Comparison of ENCODE assay signal across 10 mouse cellular contexts in genomic region chr1:93227303-93227975, GRCm38 (mm10). TPM values are rescaled to one million over a fixed set of nuclear protein-coding genes. Genes with fewer than 3 reads are reported as not detected.
DNase-seq lines count a peak whose midpoint lies in the region; ATAC-seq and TF ChIP-seq lines count a peak whose summit lies in the region.
"Had no signal": no experiment of that assay in that cellular context is flagged by ENCODE, and none has a peak within 500 bp of the region (broad histone marks: within the 10 kb centered on the region; RNA-seq: fewer than 3 reads in every experiment).

No protein-coding gene starts in this region.

- peak; percentile 93 for DNase-seq in left cerebral cortex, postnatal 4 days
- no peak for DNase-seq in left cerebral cortex, adult 2 months (ENCODE audit: extremely low spot score in 1 of 2, low spot score in 2 of 2)
- peak; percentile 68 for DNase-seq in brain, adult 2 months (ENCODE audit: low read depth, low spot score)
- DNase-seq in forebrain, postnatal 0 days = peak; percentile 42
- no peak for DNase-seq in left cerebral cortex, adult 9 months (ENCODE audit: low spot score in 2 of 2)
- DNase-seq in kidney, adult 9 months = no peak
- DNase-seq: right cerebral cortex, postnatal 4 days had no signal

- H3K27me3 ChIP-seq in forebrain, postnatal 0 days (ENCODE audit: insufficient read depth, low read length) = no peaks in the 10 kb centered on the region
- peaks cover 6% of the 10 kb centered on the region for H3K27me3 ChIP-seq in neural tube, embryonic 13.5 days
- H3K27me3 ChIP-seq in kidney, embryonic 16.5 days (ENCODE audit: insufficient read depth, low read length) = no peaks in the 10 kb centered on the region
- H3K27me3 ChIP-seq: Patski had no signal

- no peak for TF ChIP-seq CTCF in left cerebral cortex, adult 2 months (IDR thresholded peaks at IDR 0.05)
- no peak for TF ChIP-seq CTCF in forebrain, postnatal 0 days (IDR thresholded peaks at IDR 0.05; ENCODE audit: low read depth)

- no peak overlapping the region for H3K27ac ChIP-seq in left cerebral cortex, adult 2 months
- no peak overlapping the region for H3K27ac ChIP-seq in forebrain, postnatal 0 days (ENCODE audit: low read depth, low read length)
- no peak overlapping the region for H3K27ac ChIP-seq in neural tube, embryonic 13.5 days (replicated peaks)
- no peak overlapping the region for H3K27ac ChIP-seq in kidney, embryonic 16.5 days (ENCODE audit: low read length)

- WGBS in forebrain, postnatal 0 days = 58% methylated on average over 7 of the region's 7 CpGs
- 60% methylated on average over 7 of the region's 7 CpGs for WGBS in neural tube, embryonic 13.5 days
- WGBS in kidney, embryonic 16.5 days = 71% methylated on average over 7 of the region's 7 CpGs

- no peak overlapping the region for H3K4me2 ChIP-seq in forebrain, postnatal 0 days (ENCODE audit: low read depth)
- no peak overlapping the region for H3K4me2 ChIP-seq in neural tube, embryonic 13.5 days
- H3K4me2 ChIP-seq in kidney, embryonic 16.5 days (replicated peaks; ENCODE audit: low read depth, low read length) = no peak overlapping the region

- no peaks in the 10 kb centered on the region for H3K4me1 ChIP-seq in forebrain, postnatal 0 days (ENCODE audit: insufficient read depth)
- peaks cover 40% of the 10 kb centered on the region for H3K4me1 ChIP-seq in neural tube, embryonic 13.5 days (replicated peaks)
- H3K4me1 ChIP-seq in kidney, embryonic 16.5 days (ENCODE audit: insufficient read depth, low read length) = peaks cover 24% of the 10 kb centered on the region

- peak; percentile 80 for ATAC-seq in forebrain, postnatal 0 days
- peak; percentile 62; the same call in 1 of the 2 replicates for ATAC-seq in neural tube, embryonic 13.5 days (ENCODE audit: low read depth)
- ATAC-seq in kidney, embryonic 16.5 days (ENCODE audit: low FRiP score, low TSS enrichment) = no peak; the same call in 1 of the 2 replicates
- ATAC-seq: Patski had no signal

- no peaks in the 10 kb centered on the region for H3K36me3 ChIP-seq in forebrain, postnatal 0 days (ENCODE audit: insufficient read depth)
- no peaks in the 10 kb centered on the region for H3K36me3 ChIP-seq in neural tube, embryonic 13.5 days
- no peaks in the 10 kb centered on the region for H3K36me3 ChIP-seq in kidney, embryonic 16.5 days (ENCODE audit: insufficient read depth, low read length)

- intact Hi-C loops in left cerebral cortex, postnatal 4 days (cut with DNase I) = no loop called here
- intact Hi-C loops in left cerebral cortex, adult 2 months (cut with DNase I) = no loop called here

- H3K4me3 ChIP-seq in left cerebral cortex, adult 2 months = no peak overlapping the region
- no peak overlapping the region for H3K4me3 ChIP-seq in forebrain, postnatal 0 days (ENCODE audit: low read depth, low read length)
- H3K4me3 ChIP-seq in neural tube, embryonic 13.5 days = no peak overlapping the region
- no peak overlapping the region for H3K4me3 ChIP-seq in kidney, embryonic 16.5 days (ENCODE audit: low read length)

- H3K9me3 ChIP-seq in forebrain, postnatal 0 days (ENCODE audit: low read length) = no peaks in the 10 kb centered on the region
- no peaks in the 10 kb centered on the region for H3K9me3 ChIP-seq in neural tube, embryonic 13.5 days
- no peaks in the 10 kb centered on the region for H3K9me3 ChIP-seq in kidney, embryonic 16.5 days (ENCODE audit: low read length)

- H3K9ac ChIP-seq in forebrain, postnatal 0 days = no peak overlapping the region
- no peak overlapping the region for H3K9ac ChIP-seq in neural tube, embryonic 13.5 days
- H3K9ac ChIP-seq in kidney, embryonic 16.5 days (replicated peaks; ENCODE audit: low read length) = no peak overlapping the region

RNA-seq across cellular contexts. Expression of gene Sned1, which starts 8.2 kb away (rescaled TPM):
- 1 to 10 TPM; 8.4 to 8.6 TPM for total RNA-seq in left cerebral cortex, postnatal 4 days (2021)
- total RNA-seq in left cerebral cortex, adult 2 months (2021) = 10 to 100 TPM in 1 of 2 experiments, 1 to 10 TPM in 1; 7.0 to 10.0 TPM
- 6.2 and 10.6 TPM in 2 replicates for total RNA-seq in forebrain, postnatal 0 days (2014; rRNA removed)
- 1.1 and 2.8 TPM in 2 replicates for polyA plus RNA-seq in forebrain, postnatal 0 days (2015; fragmentation: Nextera tagmentation; extraction: Ambion mirVana)
- polyA plus RNA-seq in neural tube, embryonic 13.5 days (2015; fragmentation: Nextera tagmentation; extraction: Ambion mirVana) = 10.2 and 11.5 TPM in 2 replicates
- polyA plus RNA-seq in kidney, embryonic 16.5 days (2015; fragmentation: Nextera tagmentation; extraction: Ambion mirVana) = 9.5 and 11.1 TPM in 2 replicates

RNA-seq across cellular contexts. Expression of gene Crocc2, which starts 58.9 kb away (rescaled TPM):
- under 1 TPM; 0.91 to 0.94 TPM for total RNA-seq in left cerebral cortex, postnatal 4 days (2021)
- total RNA-seq in left cerebral cortex, adult 2 months (2021) = under 1 TPM; 0.07 to 0.12 TPM
- 1.9 and 2.7 TPM in 2 replicates for total RNA-seq in forebrain, postnatal 0 days (2014; rRNA removed)
- polyA plus RNA-seq in forebrain, postnatal 0 days (2015; fragmentation: Nextera tagmentation; extraction: Ambion mirVana) = 0.43 and 0.92 TPM in 2 replicates
- polyA plus RNA-seq in neural tube, embryonic 13.5 days (2015; fragmentation: Nextera tagmentation; extraction: Ambion mirVana) = 0.21 and 0.35 TPM in 2 replicates
- 0.22 and 0.34 TPM in 2 replicates for polyA plus RNA-seq in kidney, embryonic 16.5 days (2015; fragmentation: Nextera tagmentation; extraction: Ambion mirVana)

Comparison
In these comparisons a context has a peak if more than half of its experiments do, and no peak if none do; other contexts are left out.
1. DNase-seq: peak in left cerebral cortex, postnatal 4 days (single experiment), brain, adult 2 months (single experiment) and forebrain, postnatal 0 days (single experiment); none in left cerebral cortex, adult 2 months (0 of 2), left cerebral cortex, adult 9 months (0 of 2) and kidney, adult 9 months (single experiment).